Mouse (Mus musculus) mouse embryonic stem cell (cell line): Measurements from ENCODE around the gene Ttc39b.

Experiments
- in situ Hi-C, 2 experiments: fragments of 300-500 bp; cut with MboI; formaldehyde crosslinking; loops; 1 replicate in 1 of 2; 3 replicates in 1 of 2; pipeline ENCODE4 v1.14.3; 2019 to 2020; ENCODE audit warnings: low sequenced_read_pairs in 2 of 2, low pct_unique_long_range_greater_than_20kb in 1 of 2, mixed read lengths in 1 of 2; ENCODE audit not compliant: unreplicated experiment in 1 of 2

Gene Ttc39b

GRCm38 (mm10) chr4:83323910-83324684, at the start of gene Ttc39b:
Gene Ttc39b, minus strand, starts transcription at chr4:83324255.
- in situ Hi-C loops = no loop called here

GRCm38 (mm10) chr4:83373381-83373780, 49.3 kb upstream of the Ttc39b start:
- in situ Hi-C loops = no loop called here

- in situ Hi-C loops = no loop called here
Observed at GRCm38 (mm10) chr4:83357738-83358137, 33.7 kb upstream of the Ttc39b start.

GRCm38 (mm10) chr4:83354786-83355185, 30.7 kb upstream of the Ttc39b start:
- in situ Hi-C loops = no loop called here

GRCm38 (mm10) chr4:83353949-83354348, 29.9 kb upstream of the Ttc39b start:
- in situ Hi-C loops = no loop called here

GRCm38 (mm10) chr4:83353276-83353675, 29.2 kb upstream of the Ttc39b start:
- in situ Hi-C loops = no loop called here

- in situ Hi-C loops = no loop called here
Observed at GRCm38 (mm10) chr4:83350719-83351118, 26.7 kb upstream of the Ttc39b start.

- in situ Hi-C loops = loop anchor here (10.0 kb wide), 1 partner anchor 84 kb away; no protein-coding TSS in a partner anchor
Observed at GRCm38 (mm10) chr4:83348970-83349369, 24.9 kb upstream of the Ttc39b start.

GRCm38 (mm10) chr4:83343895-83344294, 19.8 kb upstream of the Ttc39b start:
- in situ Hi-C loops = loop anchor here (5.0 to 10.0 kb wide), 2 partner anchors 37 to 79 kb away; no protein-coding TSS in a partner anchor

- in situ Hi-C loops = loop anchor here (5.0 to 10.0 kb wide), 2 partner anchors 36 to 78 kb away; no protein-coding TSS in a partner anchor
Observed at GRCm38 (mm10) chr4:83343146-83343823, 19.2 kb upstream of the Ttc39b start.

- in situ Hi-C loops = loop anchor here (5.0 to 10.0 kb wide), 2 partner anchors 35 to 78 kb away; no protein-coding TSS in a partner anchor
Observed at GRCm38 (mm10) chr4:83342268-83342970, 18.4 kb upstream of the Ttc39b start.

GRCm38 (mm10) chr4:83339393-83339792, 15.3 kb upstream of the Ttc39b start:
- in situ Hi-C loops = no loop called here

- in situ Hi-C loops = no loop called here
Observed at GRCm38 (mm10) chr4:83337717-83338116, 13.7 kb upstream of the Ttc39b start.

- in situ Hi-C loops = no loop called here
Observed at GRCm38 (mm10) chr4:83330369-83330768, 6.3 kb upstream of the Ttc39b start.

- in situ Hi-C loops = no loop called here
Observed at GRCm38 (mm10) chr4:83329615-83330014, 5.6 kb upstream of the Ttc39b start.

GRCm38 (mm10) chr4:83328026-83328945, 4.2 kb upstream of the Ttc39b start:
- in situ Hi-C loops = no loop called here

GRCm38 (mm10) chr4:83327526-83327925, 3.5 kb upstream of the Ttc39b start:
- in situ Hi-C loops = no loop called here

GRCm38 (mm10) chr4:83325366-83325765, 1.3 kb upstream of the Ttc39b start:
- in situ Hi-C loops = no loop called here
